Mouse (Mus musculus): ENCODE data around the gene Faf2.
"Not testable (repeated sequence)": the region's sequence is repeated elsewhere in the genome, so short reads cannot be mapped to it uniquely, and the experiment has no call there.

Gene Faf2

DNA sequence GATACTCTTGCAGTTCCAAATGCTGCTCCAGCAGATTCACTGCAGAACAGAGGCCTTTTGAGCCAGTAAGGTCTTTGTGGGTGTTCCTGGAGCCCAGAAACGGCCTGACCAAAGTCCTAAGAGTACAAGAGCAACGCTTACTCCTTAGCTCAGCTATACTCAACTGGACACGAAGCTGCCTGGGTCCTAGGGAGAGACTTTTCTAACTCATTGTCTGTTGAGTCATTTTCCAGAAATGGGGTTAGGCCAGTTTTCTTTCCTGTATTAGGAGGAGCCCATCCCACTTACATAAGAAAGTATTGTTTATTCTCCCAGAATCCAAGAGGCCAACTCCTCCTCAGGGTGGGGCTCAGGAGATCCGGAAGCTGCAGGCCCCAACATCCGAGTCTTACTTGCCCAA lies 16.2 kb upstream of the Faf2 start:
- DNase-seq (ENCODE audit: low spot score in 2 of 2), result no peak

DNA sequence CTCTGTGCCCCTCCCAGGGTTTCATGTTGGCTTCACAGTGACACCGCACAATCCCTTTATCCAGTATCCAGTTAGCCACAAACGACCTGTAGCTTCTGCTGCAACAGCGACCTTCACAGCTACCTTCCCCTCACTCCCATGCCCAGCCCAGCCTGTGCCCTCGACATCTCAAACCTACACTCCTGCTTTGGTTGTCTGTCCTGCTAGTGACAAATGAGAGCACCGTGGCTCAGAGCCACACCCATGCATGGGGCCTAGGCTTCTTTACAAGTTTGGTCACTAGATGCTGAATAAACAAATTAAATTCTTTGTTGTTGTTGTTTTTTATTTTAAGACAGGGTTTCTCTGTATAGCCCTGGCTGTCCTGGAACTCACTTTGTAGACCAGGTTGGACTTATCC lies 14.4 kb upstream of the Faf2 start:
- no peak for DNase-seq (ENCODE audit: low spot score in 2 of 2)

- DNase-seq (ENCODE audit: low spot score in 2 of 2), result no peak
Observed at GRCm38 (mm10) chr13:54608002-54608401, 13.6 kb upstream of the Faf2 start.

DNA sequence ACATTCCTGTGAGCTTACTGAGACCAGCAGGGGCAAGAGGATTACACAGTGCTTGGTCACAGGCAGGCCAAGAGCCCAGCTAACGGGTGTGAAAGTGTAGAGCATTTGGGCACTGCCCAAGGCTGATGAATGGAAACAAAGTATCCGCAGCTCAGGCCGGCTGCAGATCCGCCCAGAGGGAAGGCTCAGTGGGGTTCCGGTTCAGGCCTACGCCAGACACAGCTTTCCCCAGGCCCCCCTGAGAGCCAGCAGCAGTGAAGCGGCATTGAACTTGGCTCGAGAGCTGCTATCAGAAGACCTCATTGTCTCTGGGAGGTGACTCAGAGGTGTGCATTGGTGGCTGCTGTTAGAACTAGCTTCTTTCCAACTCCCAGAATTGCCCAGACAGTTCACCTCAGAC lies 12.9 kb upstream of the Faf2 start:
- DNase-seq (ENCODE audit: low spot score in 2 of 2), result no peak

GRCm38 (mm10) chr13:54609301-54609700 lies 12.3 kb upstream of the Faf2 start:
- DNase-seq (ENCODE audit: low spot score in 2 of 2), result no peak

DNA sequence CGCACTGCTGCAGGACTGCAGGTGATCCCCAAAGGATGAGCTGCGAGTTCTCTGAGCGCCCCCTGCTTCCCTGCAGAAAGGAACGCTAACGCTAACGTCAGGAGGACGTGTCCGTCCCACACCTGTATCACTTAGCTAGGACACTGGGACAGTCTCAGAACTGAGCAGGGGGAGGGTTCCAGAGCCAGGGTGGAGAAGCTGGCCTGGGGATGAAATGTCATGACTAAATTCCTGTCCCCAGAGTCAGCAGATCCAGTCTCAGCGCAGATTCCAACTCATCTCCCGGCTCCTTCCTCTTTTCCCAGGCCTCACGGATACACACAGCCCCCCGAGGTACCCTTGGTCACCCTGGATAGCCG lies 11.0 kb upstream of the Faf2 start:
- no peak for DNase-seq (ENCODE audit: low spot score in 2 of 2)

DNA sequence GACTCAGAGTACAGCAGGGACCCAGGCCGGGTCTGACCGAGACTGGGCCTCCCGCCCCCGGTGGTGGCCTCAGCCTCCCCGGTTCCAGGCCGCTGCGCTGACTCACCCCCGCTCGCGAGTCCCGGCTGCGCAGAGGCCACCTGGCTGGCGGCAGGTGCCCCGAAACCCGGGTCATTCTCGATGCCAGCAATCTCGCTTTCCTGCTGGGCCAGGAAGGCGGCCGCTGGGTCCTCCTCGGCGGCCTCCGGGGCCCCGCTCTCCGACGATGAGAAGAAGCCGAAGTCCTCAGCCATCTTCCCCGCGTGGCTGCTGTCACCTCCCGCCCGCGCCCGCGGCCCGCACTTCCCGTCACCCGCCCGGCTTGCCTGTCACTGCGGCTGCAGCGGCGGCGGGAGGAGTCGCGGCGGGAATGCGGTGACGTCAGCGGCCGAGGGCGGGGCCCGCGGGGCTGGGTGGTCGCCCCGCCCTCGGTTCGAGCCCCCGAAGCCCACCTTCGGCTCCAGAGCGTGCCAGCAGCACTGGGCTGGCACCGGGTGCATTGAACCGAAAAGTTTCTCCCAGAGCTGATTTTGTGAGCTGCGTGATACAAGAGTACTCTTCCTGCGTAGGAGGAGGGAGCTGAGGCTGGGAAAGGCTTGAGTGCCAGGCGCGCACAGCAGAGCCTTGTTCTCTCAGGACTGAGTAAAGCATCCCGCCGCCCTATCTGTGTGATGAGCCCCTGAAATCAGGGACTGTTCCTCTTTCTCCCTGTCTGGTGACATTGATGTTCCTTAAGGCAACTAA lies 10.4 kb upstream of the Faf2 start, which contains the start of gene Cltb:
TSS of gene Cltb (minus strand) at position 373 of the 783 bp plus-strand sequence.
- DNase-seq (ENCODE audit: low spot score in 2 of 2), result peak; percentile 80 to 83

DNA sequence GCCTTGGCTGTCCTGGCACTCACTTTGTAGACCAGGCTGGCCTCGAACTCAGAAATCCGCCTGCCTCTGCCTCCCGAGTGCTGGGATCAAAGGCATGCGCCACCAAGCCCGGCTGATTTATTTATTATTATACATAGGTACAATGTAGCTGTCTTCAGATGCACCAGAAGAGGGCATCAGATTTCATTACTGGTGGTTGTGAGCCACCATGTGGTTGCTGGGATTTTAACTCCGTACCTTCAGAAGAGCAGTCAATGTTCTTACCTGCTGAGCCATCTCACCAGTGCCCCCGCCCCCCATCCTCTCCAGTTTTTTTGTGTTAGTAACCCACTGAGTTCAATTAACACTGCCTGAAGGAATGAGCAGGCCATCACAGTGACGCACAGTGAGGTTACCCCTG lies 8.4 kb upstream of the Faf2 start:
- not testable (repeated sequence) for DNase-seq (ENCODE audit: low spot score in 2 of 2)

GRCm38 (mm10) chr13:54616307-54616706 lies 5.3 kb upstream of the Faf2 start:
- no peak for DNase-seq (ENCODE audit: low spot score in 2 of 2)

- DNase-seq (ENCODE audit: low spot score in 2 of 2), result no peak
Observed at GRCm38 (mm10) chr13:54616998-54617397, 4.6 kb upstream of the Faf2 start.

GRCm38 (mm10) chr13:54621960-54622521 lies 457 bp downstream of the Faf2 start:
- no peak for DNase-seq (ENCODE audit: low spot score in 2 of 2)

DNA sequence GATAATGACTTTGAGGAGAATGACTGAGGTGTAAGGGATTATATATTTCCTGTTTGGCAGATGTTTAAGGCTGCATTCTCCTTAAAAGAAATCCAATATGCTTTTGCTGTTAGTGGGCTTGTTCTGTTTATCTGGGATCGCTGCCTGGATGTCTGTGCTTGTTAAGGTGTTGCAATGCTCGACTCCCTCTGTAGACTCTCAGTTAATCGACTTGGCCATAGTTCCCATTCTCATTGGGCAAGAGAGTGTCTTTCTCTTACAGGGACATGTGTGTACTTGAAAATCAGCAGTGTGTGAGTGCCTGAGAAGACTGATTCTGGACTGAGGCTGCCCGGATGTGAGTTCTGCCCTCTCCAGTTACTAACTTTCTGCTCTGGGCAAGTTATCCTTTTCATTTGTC lies 7.5 kb downstream of the Faf2 start:
- DNase-seq (ENCODE audit: low spot score in 2 of 2), result no peak

GRCm38 (mm10) chr13:54632731-54633277 lies 11.2 kb downstream of the Faf2 start:
- DNase-seq (ENCODE audit: low spot score in 2 of 2), result no peak

DNA sequence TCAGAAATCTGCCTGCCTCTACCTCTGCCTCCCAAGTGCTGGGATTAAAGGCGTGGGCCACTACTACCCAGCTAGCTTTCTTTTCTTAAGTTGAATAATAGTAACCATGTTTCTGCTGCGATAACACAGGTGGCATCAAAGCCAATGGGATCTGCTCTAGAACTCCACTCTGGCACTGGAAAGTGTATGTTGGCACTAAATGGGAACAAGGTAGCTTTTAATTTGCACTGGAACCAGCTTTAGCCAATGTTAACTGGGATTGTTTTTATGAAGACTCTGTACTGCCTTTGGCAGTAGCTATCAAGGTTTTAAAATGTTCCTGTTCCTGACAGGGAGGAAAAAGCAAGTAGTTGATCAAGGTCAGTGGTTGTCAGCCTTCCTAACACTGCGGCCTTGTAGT lies 13.4 kb downstream of the Faf2 start:
- DNase-seq (ENCODE audit: low spot score in 2 of 2), result no peak

DNA sequence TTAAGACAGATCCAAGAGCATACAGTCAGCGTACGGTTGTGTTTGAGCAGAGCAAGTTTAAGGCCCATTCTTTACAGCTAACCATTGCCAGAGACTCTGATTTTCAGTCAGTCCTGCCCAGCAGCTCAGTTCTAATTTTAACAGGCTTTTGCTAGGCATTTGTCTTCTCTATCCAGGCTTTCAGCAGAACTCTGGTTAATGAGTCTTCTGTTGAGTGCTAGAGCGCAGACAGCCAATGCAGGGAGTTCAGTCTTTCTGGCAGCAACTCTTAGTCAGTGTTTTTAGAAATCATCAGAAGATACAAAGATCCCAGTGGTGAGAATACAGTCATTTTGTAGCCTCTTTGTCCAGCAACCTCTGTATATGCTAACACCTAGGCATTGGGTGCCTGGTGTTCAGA lies 28.9 kb downstream of the Faf2 start:
- DNase-seq (ENCODE audit: low spot score in 2 of 2), result no peak

DNA sequence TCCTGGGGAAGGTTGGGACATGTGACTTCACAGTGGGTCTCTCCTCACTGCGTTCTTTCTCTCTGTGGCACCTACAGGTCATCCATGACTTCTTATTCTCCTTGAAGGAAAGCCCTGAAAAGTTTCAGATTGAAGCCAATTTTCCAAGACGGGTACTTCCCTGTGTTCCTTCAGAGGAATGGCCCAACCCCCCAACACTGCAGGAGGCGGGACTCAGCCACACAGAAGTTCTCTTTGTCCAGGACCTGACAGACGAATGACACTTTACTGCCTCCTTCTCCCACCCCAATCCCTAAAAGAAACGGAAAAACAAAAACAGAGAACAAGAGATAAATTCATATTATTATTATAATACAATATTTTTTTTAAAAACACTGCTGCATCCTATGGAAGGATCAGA lies 39.3 kb downstream of the Faf2 start:
- no peak for DNase-seq (ENCODE audit: low spot score in 2 of 2)

DNA sequence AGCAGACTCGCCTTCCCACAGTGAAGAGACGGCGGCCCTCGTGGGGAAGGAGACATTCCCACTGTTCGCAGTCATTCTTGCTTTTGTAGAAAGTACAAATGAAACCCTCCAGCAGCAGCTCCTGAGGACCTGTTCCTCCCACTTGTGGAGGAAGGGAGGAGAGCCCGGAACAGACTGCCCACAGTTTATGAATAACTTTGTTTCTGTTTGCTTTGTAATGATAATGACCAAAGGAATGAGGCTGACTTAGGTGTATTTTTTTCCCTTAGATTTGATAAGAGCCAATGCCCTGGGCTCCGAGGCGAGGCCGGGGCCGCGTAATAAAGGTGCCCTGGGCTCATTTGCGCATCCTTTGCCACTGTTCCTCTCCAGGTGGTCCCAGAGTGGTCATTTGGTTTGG lies 39.8 kb downstream of the Faf2 start:
- DNase-seq (ENCODE audit: low spot score in 2 of 2), result no peak

DNA sequence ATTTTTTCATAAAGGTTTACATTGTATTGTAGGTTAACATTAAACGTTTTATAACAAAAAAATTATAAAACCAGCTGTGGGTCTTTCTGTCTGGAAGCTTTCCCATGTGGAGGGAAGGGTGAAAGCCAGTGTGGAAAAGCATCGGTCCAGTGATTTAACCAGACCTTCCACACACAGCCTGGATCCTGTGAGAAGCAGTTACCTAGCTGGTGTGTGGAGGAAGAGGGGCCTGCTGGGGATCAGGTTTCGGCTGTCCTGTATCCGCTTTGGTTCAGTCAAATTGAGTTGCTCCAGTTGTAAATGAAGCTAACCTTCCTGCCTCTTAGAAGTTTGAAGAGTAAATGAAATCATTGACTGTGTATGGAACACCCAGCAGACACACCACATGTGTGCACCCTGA lies 42.4 kb downstream of the Faf2 start:
- no peak for DNase-seq (ENCODE audit: low spot score in 2 of 2)

DNA sequence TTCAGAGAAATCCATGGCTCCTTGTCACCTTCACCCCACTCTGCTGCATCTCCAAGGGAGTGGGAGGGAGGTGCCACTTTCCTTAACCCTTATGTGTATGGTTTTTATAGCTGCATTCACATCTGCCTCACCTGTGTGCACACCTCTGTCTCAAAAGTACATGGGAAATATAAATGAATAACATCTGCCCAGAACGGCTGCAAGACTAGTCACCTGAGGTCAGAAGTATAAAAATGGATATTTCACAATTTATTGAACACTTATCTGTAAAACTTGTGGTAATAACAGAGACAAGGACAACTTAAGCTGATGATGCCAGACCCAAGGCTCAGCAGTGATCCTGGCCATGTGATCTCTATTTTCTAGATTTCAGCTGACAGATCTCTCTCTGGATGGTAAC lies 42.9 kb downstream of the Faf2 start:
- no peak for DNase-seq (ENCODE audit: low spot score in 2 of 2)

DNA sequence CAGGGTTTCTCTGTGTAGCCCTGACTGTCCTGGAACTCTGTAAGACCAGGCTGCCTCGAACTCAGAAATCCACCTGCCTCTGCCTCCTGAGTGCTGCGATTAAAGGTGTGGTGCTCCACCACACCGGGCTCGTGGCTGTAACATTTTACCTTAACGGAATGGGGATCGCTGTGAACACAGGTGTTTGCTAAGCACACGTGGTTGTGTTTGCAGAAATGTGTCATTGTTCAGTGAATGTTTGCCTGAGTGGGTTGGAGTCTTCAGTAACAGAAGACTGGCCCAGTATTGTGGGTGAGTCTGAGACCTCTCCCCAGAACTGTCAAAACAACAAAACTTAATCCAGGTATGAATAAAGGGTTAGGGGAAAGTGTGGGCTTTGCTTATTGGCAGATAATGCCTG lies 43.5 kb downstream of the Faf2 start:
- DNase-seq (ENCODE audit: low spot score in 2 of 2), result no peak

DNA sequence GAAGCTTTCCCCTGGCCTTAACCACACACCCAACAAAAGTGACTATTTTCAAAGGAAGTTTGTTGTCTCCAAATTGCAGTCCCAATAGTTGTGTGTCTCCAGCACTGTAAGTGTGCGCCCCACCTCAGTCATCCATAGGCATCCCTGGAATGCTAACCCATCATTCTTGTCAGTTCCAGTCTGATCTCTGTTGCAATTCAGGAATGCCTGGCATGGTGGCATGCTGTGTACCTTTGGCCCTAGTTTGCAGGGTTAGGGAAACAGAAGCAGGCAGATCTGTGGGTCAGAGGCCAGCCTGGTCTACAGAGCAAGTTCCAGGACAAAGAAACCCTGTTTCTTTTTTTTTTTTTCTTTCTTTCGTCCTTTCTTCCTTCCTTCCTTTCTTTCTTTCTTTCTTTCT lies 48.9 kb downstream of the Faf2 start:
- DNase-seq (ENCODE audit: low spot score in 2 of 2), result no peak

DNA sequence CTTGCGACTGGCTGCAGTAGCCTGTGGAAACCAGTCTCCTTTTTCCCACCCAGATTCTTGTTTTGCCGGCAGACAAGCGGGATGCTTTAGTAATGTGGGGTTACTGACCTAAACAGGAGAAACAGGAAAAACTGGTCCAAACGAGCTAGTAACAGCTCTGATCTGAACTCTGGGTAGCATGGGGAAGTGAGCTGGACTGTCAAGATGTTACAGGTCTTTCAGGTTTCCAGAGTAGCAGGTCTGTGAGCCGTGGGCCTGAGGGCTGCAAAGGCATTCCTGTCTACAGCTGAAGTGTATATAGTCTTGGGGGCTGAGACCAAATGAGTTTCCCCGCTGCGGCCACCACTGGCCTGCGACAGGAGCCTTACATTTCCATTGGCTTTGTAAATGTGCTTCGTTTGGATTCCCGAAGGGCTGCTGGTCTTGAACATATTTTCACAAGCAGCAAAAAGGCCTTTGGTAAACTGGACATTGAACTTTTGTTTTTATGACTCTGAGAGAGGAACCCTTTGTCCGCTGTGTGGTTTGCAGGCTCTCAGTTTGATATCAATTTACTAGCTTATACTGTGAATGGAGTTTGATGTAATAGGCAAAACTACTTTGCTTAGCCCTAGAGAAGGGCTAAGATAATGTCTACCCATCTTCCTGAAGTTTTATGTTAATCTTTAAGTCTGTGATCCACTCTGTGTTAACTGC lies 54.5 kb downstream of the Faf2 start:
- no peak for DNase-seq (ENCODE audit: low spot score in 2 of 2)

DNA sequence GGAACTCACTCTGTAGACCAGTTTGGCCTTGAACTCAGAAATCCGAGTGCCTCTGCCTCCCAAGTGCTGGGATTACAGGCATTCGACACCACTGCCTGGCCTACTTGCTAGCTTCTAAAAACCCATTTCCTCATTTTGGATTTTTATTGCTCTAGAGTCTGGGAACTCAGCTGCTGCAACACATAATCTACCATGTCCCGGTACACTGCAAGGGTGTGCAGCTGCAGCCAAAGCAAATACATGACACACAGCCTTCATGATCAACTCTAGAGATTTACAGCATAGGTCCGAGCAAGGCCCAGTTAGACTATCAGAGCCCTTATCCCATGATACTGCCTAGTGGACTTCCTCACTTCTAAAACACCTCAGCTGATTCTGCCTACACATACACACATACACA lies 56.7 kb downstream of the Faf2 start:
- DNase-seq (ENCODE audit: low spot score in 2 of 2), result no peak
